Mouse (Mus musculus): ENCODE data around the gene Urm1. TPM values are rescaled to one million over a fixed set of nuclear protein-coding genes. Genes with fewer than 3 reads are reported as not detected.

Gene Urm1
- polyA plus RNA-seq, 1 experiment: 22.3 TPM

DNA sequence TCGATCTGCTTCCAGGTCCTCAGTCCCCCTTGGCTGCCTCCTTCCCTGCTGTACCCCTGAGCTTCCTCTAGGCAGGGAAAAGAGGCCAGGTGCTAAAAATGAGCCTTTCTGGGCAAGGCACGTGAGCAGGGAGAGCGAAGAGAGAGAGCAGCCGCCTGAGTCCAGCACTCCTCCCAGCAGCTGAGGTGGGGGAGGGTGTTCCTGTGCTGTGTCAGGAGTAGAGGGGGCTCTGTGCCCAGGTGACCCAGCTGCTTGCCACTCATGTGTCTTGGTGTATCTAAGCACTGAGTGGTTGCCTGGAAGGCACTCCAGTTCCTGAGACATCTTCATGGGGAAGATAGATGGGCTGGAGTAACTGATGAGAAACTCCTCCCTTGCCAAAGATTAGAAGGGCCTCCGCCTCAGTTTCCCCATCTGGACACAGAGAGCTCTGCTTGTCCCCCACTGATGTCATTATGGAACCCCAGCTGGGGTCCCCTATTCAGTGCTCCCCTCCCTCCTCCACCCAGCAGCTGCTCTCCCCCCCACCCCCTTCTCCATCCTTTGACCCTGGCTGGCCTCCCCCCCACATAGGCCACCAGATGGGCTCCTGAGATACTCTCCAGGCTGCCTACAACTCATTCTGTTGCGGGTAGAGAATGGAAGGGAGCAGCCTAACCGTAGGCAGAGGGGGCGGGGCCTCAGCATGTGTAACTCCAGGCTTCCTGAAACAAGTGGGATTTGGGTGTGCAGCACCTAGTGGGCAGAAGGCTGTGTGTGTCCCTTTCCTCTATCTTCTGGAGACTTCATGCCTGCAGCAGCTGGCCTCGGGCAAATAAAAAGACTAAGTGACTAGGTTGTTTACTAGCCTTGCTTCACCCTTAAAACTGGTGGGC lies 23.6 kb downstream of the Urm1 start:
- H3K27ac ChIP-seq (ENCODE audit: control insufficient read depth, insufficient read depth, low read depth, low read length, poor library complexity): no peak overlapping the region

DNA sequence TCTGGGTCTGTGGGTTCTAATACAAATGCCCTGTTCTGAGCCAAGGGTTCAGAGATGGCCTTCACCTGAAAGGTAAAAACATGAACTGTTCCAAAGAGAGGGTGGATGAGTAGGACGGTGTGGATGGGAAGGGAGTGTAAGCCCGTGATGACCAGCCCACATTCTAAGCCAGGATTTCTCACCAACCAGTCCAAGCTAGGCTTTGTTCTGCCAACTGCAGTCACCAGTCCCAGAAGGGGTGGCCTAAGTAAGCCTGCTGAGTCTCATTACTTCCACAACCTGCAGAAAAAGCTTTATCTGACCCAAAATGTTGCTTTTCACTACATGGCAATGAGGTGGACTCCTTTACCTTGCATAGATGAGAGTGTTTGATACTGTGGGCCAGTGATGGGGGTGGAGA lies 24.2 kb downstream of the Urm1 start:
- Histone ChIP-seq H3K4me3 (replicated peaks; ENCODE audit: control insufficient read depth, low read depth, low read length) (no peak overlapping the region), H3K4me1 (ENCODE audit: control insufficient read depth, insufficient read depth, low read length) (no peaks in the 10 kb centered on the region), H3K27ac (ENCODE audit: control insufficient read depth, insufficient read depth, low read depth, low read length, poor library complexity) (no peak overlapping the region)
- 94% methylated on average over 2 of the region's 2 CpGs for WGBS
- TF ChIP-seq POLR2A (IDR thresholded peaks at IDR 0.05; ENCODE audit: borderline replicate concordance, control insufficient read depth, low read depth, low read length): no peak
- no peak for TF ChIP-seq CTCF (IDR thresholded peaks at IDR 0.05; ENCODE audit: control insufficient read depth, insufficient read depth, low read length)

More for the DNA sequence above, 23.6 kb downstream of the Urm1 start:
- no peak for TF ChIP-seq POLR2A (IDR thresholded peaks at IDR 0.05; ENCODE audit: borderline replicate concordance, control insufficient read depth, low read depth, low read length)
- no peak for TF ChIP-seq CTCF (IDR thresholded peaks at IDR 0.05; ENCODE audit: control insufficient read depth, insufficient read depth, low read length)
- Histone ChIP-seq H3K4me3 (replicated peaks; ENCODE audit: control insufficient read depth, low read depth, low read length) (no peak overlapping the region), H3K4me1 (ENCODE audit: control insufficient read depth, insufficient read depth, low read length) (no peaks in the 10 kb centered on the region)
- WGBS: 80% methylated on average over 9 of the region's 9 CpGs

DNA sequence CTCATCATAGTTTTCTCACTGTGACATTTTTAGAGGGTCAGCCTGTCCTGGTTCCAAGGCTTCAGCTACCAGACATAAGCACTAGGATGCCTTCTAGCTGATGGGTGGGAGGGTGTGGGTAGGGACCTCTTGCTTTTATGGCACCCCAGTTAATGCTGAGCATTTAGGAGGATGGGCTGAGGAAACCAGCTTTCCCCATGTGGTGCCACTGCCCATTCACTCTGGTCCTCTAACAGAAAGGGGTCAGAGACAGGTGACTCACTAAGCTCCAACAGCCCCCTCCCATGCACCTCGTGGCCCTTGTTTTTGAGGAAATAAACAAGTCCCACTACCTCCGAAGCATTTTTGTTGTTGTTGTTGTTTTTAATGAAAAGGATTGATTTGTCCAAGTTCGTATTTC lies 24.8 kb downstream of the Urm1 start:
- no peaks in the 10 kb centered on the region for H3K4me1 ChIP-seq (ENCODE audit: control insufficient read depth, insufficient read depth, low read length)
- no peak overlapping the region for H3K27ac ChIP-seq (ENCODE audit: control insufficient read depth, insufficient read depth, low read depth, low read length, poor library complexity)
- TF ChIP-seq CTCF (IDR thresholded peaks at IDR 0.05; ENCODE audit: control insufficient read depth, insufficient read depth, low read length) (no peak), POLR2A (IDR thresholded peaks at IDR 0.05; ENCODE audit: borderline replicate concordance, control insufficient read depth, low read depth, low read length) (no peak)
- 79% methylated on average over 3 of the region's 3 CpGs for WGBS
- H3K4me3 ChIP-seq (replicated peaks; ENCODE audit: control insufficient read depth, low read depth, low read length): no peak overlapping the region

DNA sequence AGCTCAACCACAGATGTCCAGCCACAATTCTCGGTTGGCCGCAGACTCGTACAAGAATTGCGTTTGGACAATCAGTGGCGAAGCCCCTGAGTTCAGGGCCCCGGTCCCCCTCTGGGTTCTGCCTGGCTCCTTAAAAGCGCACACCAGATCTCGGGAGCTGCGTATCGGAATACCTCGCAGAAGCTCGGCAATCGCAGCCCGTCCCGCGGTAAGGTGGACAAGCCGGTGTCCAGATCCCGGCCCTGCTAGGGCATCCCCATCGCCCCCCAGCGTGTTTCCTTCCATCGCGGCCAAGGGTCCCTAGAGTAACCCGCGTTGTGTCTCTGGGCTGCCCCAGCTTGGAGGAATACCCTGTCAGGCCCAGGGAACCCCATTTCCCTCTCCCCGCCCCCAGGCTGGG lies 25.8 kb downstream of the Urm1 start:
- no peak overlapping the region for H3K4me3 ChIP-seq (replicated peaks; ENCODE audit: control insufficient read depth, low read depth, low read length)

DNA sequence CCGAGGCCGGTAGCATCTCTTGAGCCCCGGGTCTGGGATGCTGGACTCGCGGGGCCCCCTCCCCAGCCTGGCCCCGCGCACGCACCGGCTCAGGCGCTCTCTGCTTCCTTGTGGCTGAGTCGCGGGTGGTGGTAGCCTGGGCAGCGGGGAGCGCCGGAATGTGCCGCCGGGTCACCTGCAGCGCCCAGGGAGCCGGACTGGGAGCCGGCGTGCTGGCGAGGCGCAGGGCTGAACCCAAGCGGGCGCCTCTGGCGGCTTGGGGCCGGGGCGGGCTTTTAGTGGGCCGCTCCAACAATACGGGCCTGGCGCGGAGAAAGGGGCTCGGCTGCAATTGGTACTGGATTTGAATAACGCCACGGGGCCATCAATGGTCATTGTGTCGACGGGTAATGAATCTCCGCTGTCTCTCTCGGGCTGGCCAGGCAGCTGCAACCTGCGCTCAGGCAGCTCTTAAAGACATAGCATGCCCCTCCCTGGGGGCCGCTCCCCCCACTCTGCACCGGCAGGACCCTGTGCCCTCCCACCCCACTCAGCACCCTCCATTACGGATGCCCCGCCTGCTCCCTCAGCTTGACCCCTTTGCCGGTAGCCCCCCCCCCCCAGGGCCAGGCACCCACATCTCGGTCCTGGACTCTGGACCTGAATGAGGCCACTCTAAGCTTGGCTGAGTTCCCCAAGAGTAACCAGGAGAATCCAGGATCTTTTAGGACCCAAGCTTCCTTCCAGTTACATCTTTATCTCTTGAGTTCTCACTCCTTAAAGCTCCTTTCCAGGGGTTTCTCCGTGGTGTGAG lies 26.4 kb downstream of the Urm1 start:
- 64% methylated on average over 47 of the region's 47 CpGs for whole genome bisulfite sequencing
- TF ChIP-seq CTCF (IDR thresholded peaks at IDR 0.05; ENCODE audit: control insufficient read depth, insufficient read depth, low read length): no peak
- no peak for TF ChIP-seq POLR2A (IDR thresholded peaks at IDR 0.05; ENCODE audit: borderline replicate concordance, control insufficient read depth, low read depth, low read length)
- H3K4me1 ChIP-seq (ENCODE audit: control insufficient read depth, insufficient read depth, low read length): no peaks in the 10 kb centered on the region
- no peak overlapping the region for H3K27ac ChIP-seq (ENCODE audit: control insufficient read depth, insufficient read depth, low read depth, low read length, poor library complexity)
- H3K4me3 ChIP-seq (replicated peaks; ENCODE audit: control insufficient read depth, low read depth, low read length): no peak overlapping the region

More for the DNA sequence above, 25.8 kb downstream of the Urm1 start:
- no peak overlapping the region for H3K27ac ChIP-seq (ENCODE audit: control insufficient read depth, insufficient read depth, low read depth, low read length, poor library complexity)
- H3K4me1 ChIP-seq (ENCODE audit: control insufficient read depth, insufficient read depth, low read length): no peaks in the 10 kb centered on the region
- WGBS: 77% methylated on average over 25 of the region's 25 CpGs
- TF ChIP-seq CTCF (IDR thresholded peaks at IDR 0.05; ENCODE audit: control insufficient read depth, insufficient read depth, low read length) (no peak), POLR2A (IDR thresholded peaks at IDR 0.05; ENCODE audit: borderline replicate concordance, control insufficient read depth, low read depth, low read length) (no peak)

DNA sequence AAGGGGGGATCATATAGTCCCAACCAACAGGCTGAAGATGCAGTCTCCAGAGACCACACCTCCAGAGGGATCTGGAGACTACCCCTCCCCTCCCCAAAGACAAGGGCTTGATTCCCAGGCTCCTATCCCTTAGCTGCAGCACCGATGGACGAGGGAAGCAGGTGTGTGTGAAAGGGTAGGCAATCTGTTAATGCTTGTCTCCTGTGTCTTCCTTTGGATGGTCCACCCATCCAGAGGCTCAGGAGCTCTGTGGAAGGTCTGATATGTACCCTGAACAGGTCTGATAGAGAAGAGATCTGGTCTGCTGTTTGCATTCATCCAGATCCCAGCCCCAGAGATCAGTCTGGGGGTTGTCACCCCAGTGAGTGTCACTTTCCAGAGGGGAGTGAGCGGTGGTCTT lies 27.0 kb downstream of the Urm1 start:
- H3K4me1 ChIP-seq (ENCODE audit: control insufficient read depth, insufficient read depth, low read length): no peaks in the 10 kb centered on the region; the same call in 1 of the 2 replicates
- 69% methylated on average over 3 of the region's 3 CpGs for WGBS
- H3K4me3 ChIP-seq (replicated peaks; ENCODE audit: control insufficient read depth, low read depth, low read length): no peak overlapping the region
- no peak for TF ChIP-seq POLR2A (IDR thresholded peaks at IDR 0.05; ENCODE audit: borderline replicate concordance, control insufficient read depth, low read depth, low read length)
- no peak for TF ChIP-seq CTCF (IDR thresholded peaks at IDR 0.05; ENCODE audit: control insufficient read depth, insufficient read depth, low read length)
- H3K27ac ChIP-seq (ENCODE audit: control insufficient read depth, insufficient read depth, low read depth, low read length, poor library complexity): no peak overlapping the region

DNA sequence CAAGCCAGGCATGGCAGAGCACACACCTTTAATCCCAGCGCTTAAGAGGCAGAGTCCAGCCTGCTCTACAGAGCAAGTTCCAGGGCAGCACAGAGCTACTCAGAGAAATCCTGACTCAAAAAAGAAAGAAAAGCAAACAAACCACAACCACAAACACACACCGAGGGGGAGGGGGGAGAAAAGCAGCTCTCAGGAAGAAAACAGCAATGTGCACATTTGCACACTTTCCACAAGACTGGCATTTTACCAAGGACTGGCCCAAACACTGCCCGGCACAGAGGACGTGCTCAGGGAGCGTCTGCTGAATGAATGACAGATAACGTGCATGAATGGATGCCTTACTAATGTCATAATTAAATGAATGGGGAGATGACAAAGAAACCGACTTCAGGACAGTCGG lies 29.2 kb downstream of the Urm1 start:
- Histone ChIP-seq H3K4me3 (replicated peaks; ENCODE audit: control insufficient read depth, low read depth, low read length) (no peak overlapping the region), H3K27ac (ENCODE audit: control insufficient read depth, insufficient read depth, low read depth, low read length, poor library complexity) (no peak overlapping the region), H3K4me1 (ENCODE audit: control insufficient read depth, insufficient read depth, low read length) (no peaks in the 10 kb centered on the region; the same call in 1 of the 2 replicates)
- WGBS: 33% methylated on average over 8 of the region's 8 CpGs
- TF ChIP-seq POLR2A (IDR thresholded peaks at IDR 0.05; ENCODE audit: borderline replicate concordance, control insufficient read depth, low read depth, low read length) (no peak), CTCF (IDR thresholded peaks at IDR 0.05; ENCODE audit: control insufficient read depth, insufficient read depth, low read length) (no peak)

DNA sequence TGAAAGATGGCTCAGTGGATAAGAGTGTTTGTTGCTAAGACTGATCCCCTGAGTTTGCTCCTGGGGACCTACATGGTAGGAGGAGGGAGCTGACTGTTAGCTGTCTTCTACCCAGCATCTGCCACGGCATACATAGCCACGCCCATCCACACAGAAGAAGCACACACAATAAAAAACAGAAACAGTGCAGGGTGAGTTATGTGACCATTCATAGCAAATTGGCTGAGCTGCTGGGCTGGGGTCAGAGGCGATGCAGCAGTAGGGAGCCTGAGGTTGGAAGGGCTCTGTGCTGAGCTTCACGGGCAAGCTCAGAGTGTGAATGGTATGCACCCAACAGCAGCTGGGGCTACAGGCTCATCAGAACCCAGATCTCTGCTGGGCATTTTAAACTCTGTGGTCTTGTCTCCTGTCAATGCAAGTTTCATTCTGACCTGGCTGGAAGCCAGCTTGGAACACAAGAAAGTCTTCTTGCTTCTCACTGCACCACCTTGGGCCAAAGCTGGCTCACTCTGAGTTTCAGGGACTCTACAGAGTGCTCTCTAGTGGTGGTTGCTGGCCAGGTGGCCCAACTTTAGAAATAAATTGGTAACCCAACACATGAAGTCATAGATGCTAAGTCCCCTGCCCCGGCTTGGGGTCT lies 30.1 kb downstream of the Urm1 start:
- Histone ChIP-seq H3K4me3 (replicated peaks; ENCODE audit: control insufficient read depth, low read depth, low read length) (no peak overlapping the region), H3K27ac (ENCODE audit: control insufficient read depth, insufficient read depth, low read depth, low read length, poor library complexity) (no peak overlapping the region), H3K4me1 (ENCODE audit: control insufficient read depth, insufficient read depth, low read length) (no peaks in the 10 kb centered on the region; the same call in 1 of the 2 replicates)
- 51% methylated on average over 5 of the region's 5 CpGs for WGBS
- TF ChIP-seq CTCF (IDR thresholded peaks at IDR 0.05; ENCODE audit: control insufficient read depth, insufficient read depth, low read length) (no peak), POLR2A (IDR thresholded peaks at IDR 0.05; ENCODE audit: borderline replicate concordance, control insufficient read depth, low read depth, low read length) (no peak)
